Mouse (Mus musculus) kidney, postnatal 0 days (tissue): ENCODE data around the gene B3galnt2. TPM values are rescaled to one million over a fixed set of nuclear protein-coding genes. Genes with fewer than 3 reads are reported as not detected.

Experiments used
- ATAC-seq: fragments of 200-750 bp; cut with Nextera tagmentation; replicated peaks from 2 replicates; pipeline ENCODE4 v1.8.0; 2017; ENCODE audit warnings: low read depth, moderate number of reproducible peaks, moderate TSS enrichment, moderate library complexity; ENCODE audit not compliant: low FRiP score
- DNase-seq: peaks from one replicate; pipeline ENCODE4 v3.0.0-alpha.2; 2016; ENCODE audit warnings: low spot score
- H3K27ac ChIP-seq: fragments of 300-500 bp; sonication (generic); 2 replicates; pipeline ENCODE4 v1.5.1; 2014; ENCODE audit warnings: mild to moderate bottlenecking
- H3K27me3 ChIP-seq: fragments of 300-500 bp; sonication (generic); 2 replicates; pipeline ENCODE4 v1.6.1; 2014; ENCODE audit warnings: low read length, mixed read lengths; ENCODE audit not compliant: insufficient read depth
- H3K36me3 ChIP-seq: fragments of 300-500 bp; sonication (generic); 2 replicates; pipeline ENCODE4 v1.6.1; 2014; ENCODE audit warnings: low read length, mixed read lengths; ENCODE audit not compliant: insufficient read depth
- H3K4me1 ChIP-seq: fragments of 300-500 bp; sonication (generic); replicated peaks from 2 replicates; pipeline ENCODE4 v1.6.1; 2014; ENCODE audit warnings: antibody characterized with exemption, low read length, mixed read lengths; ENCODE audit not compliant: insufficient read depth
- H3K4me2 ChIP-seq: fragments of 300-500 bp; sonication (generic); 2 replicates; pipeline ENCODE4 v1.6.1; 2014; ENCODE audit warnings: mild to moderate bottlenecking, low read length, moderate library complexity, mixed read lengths
- H3K4me3 ChIP-seq: fragments of 300-500 bp; sonication (generic); replicated peaks from 2 replicates; pipeline ENCODE4 v1.5.1; 2014; ENCODE audit warnings: low read depth, low read length
- H3K9ac ChIP-seq: fragments of 300-500 bp; sonication (generic); 2 replicates; pipeline ENCODE4 v1.6.1; 2014; ENCODE audit warnings: low read depth, low read length
- H3K9me3 ChIP-seq: fragments of 300-500 bp; sonication (generic); replicated peaks from 2 replicates; pipeline ENCODE4 v1.6.1; 2016; ENCODE audit warnings: low read length, inconsistent platforms, mixed read lengths
- CTCF ChIP-seq: IDR thresholded peaks from 2 replicates; pipeline ENCODE4 v1.5.1; 2016; ENCODE audit warnings: antibody characterized with exemption, low read depth, mild to moderate bottlenecking, moderate library complexity
- WGBS: fragments of 180-500 bp; shearing (Covaris S2); extraction: QIAGEN DNeasy Blood & Tissue Kit; methylation state at CpG from one replicate; pipeline ENCODE4 v1.1.7; 2014; 5-methylcytosine and 5-hydroxymethylcytosine counted together
- polyA plus RNA-seq: library from polyadenylated mRNA; unstranded; fragments of >200 nt; fragmentation: Nextera tagmentation; extraction: Ambion mirVana; gene quantifications from 2 replicates; pipeline ENCODE4 v1.2.1, GENCODE M21; 2015

B3galnt2 gene
- polyA plus RNA-seq, 1 experiment from 2014 or later, result 22.5 TPM

DNA sequence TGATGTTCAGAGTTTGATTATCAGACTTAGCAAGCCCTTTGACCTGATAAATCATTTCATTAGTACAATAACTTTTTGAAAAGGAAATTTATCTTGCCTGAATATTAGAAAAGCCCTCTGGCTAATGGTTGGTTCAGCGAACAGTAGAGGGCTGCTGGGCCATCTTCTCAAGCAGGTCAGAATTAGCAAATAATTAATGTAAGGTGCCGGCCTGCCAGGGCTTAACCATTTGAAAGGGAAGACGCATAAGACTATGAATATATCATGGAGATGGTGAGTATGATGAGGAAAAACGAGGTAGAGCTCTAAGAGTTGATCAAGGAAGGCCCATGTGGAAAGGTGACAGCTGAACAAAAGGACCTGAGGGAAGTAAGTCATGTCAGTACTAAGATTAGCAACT lies 2.4 kb downstream of the B3galnt2 start:
- Histone ChIP-seq H3K36me3 (no peaks in the 10 kb centered on the region), H3K9me3 (no peaks in the 10 kb centered on the region), H3K4me2 (no peak overlapping the region), H3K27me3 (no peaks in the 10 kb centered on the region), H3K4me1 (0 out of 2 replicates have a peak, but pooled peaks cover 7% of the 10 kb centered on the region), H3K9ac (no peak overlapping the region), H3K4me3 (no peak overlapping the region), H3K27ac (no peak overlapping the region)
- no peak for TF ChIP-seq CTCF
- ATAC-seq (no peak), DNase-seq (no peak)
- WGBS, result 56% methylated on average over 4 of the region's 4 CpGs

DNA sequence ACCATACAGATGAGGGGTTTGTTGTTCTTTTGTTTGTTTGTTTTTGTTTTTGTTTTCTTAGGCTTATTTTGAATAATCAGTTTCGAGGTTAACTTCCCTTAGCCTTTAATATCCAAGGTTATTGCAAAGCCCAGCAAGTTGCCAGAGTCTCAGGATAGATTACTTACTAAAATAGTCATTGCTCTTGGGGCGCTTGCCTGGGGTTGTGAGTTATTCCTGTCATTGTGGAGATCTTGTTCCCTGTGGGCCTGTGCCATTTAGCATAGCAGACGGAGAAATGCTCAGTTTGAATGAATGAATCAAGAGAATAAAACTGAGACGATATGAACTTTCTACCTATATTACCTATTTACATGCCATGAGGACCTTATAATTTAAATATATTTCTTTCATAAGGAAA lies 5.9 kb downstream of the B3galnt2 start:
- no peak for TF ChIP-seq CTCF
- Histone ChIP-seq H3K4me1 (0 out of 2 replicates have a peak, but pooled peaks cover 7% of the 10 kb centered on the region), H3K36me3 (no peaks in the 10 kb centered on the region), H3K27me3 (no peaks in the 10 kb centered on the region), H3K9ac (no peak overlapping the region), H3K4me2 (no peak overlapping the region), H3K9me3 (no peaks in the 10 kb centered on the region), H3K4me3 (no peak overlapping the region), H3K27ac (no peak overlapping the region)
- ATAC-seq (no peak), DNase-seq (no peak)
- WGBS, result 88% methylated on average over 4 of the region's 4 CpGs

- H3K4me1 ChIP-seq, result 0 out of 2 replicates have a peak, but pooled peaks cover 4% of the 10 kb centered on the region
- H3K36me3 ChIP-seq, result no peaks in the 10 kb centered on the region
- no peak overlapping the region for H3K9ac ChIP-seq
- H3K27me3 ChIP-seq, result no peaks in the 10 kb centered on the region
- no peak for DNase-seq
- no peak for TF ChIP-seq CTCF
- no peak overlapping the region for H3K27ac ChIP-seq
- WGBS, result 82% methylated on average over 4 of the region's 4 CpGs
- ATAC-seq, result no peak
- no peak overlapping the region for H3K4me3 ChIP-seq
- no peak overlapping the region for H3K4me2 ChIP-seq
- no peaks in the 10 kb centered on the region for H3K9me3 ChIP-seq
These were observed 6.8 kb downstream of the B3galnt2 start for GRCm38 (mm10) chr13:13961046-13961445.

DNA sequence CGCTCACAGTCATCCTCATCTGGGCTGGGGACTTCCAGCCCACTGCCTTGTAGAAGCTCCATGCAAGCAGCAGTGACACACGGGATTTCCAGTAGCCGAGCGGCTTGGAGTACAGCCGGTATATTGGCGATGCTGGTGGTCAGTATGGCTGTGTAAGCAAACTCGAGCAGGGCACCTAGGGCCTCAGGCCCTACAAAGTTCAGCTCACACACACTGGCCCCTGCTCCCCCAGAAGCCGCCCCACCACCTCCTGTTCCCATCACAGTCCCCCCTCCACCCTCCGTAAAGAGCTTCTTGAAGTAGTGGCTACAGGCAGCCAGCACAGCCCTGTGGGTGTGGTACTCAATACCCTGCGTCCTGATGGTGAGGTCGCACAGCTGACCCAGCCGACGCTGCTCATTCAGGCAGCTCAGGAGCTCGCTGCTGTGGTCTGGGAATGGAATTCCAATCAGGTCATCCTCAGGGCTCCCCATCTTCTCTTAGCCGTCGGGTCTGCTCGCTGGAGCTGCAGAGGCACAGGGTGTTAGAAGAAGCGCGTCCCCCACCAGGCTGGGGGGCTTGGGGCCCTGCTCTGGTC lies 11.2 kb downstream of the B3galnt2 start:
- Histone ChIP-seq H3K27ac (no peak overlapping the region), H3K4me2 (no peak overlapping the region), H3K27me3 (no peaks in the 10 kb centered on the region), H3K9ac (no peak overlapping the region), H3K4me1 (no peaks in the 10 kb centered on the region), H3K36me3 (peaks cover 4% of the 10 kb centered on the region; the same call in 1 of the 2 replicates), H3K9me3 (no peaks in the 10 kb centered on the region), H3K4me3 (no peak overlapping the region)
- ATAC-seq (peak; percentile 29; the same call in 1 of the 2 replicates), DNase-seq (no peak)
- 56% methylated on average over 19 of the region's 19 CpGs for WGBS
- TF ChIP-seq CTCF, result no peak

DNA sequence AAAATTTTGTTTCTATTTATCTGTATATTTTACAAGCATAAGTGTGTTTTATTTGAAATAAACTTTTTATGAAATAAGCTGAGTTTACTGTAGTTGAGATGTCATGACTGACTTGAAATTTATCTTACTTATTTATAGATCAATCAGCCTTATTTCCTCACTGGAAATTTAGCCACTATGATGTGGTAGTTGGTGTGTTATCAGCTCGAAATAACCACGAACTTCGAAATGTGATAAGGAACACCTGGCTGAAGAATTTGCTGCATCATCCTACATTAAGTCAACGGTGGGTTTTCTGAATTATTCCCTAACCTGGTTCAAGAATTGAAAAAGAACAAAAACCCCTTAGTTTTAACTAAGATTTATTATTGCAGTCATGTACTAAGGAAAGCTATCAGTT lies 11.9 kb downstream of the B3galnt2 start:
- H3K4me2 ChIP-seq, result no peak overlapping the region
- no peak for DNase-seq
- 58% methylated on average over 4 of the region's 4 CpGs for WGBS
- no peak for TF ChIP-seq CTCF
- no peak overlapping the region for H3K9ac ChIP-seq
- no peaks in the 10 kb centered on the region for H3K4me1 ChIP-seq
- no peak overlapping the region for H3K27ac ChIP-seq
- no peaks in the 10 kb centered on the region for H3K9me3 ChIP-seq
- H3K27me3 ChIP-seq, result no peaks in the 10 kb centered on the region
- no peak for ATAC-seq
- H3K36me3 ChIP-seq, result peaks cover 4% of the 10 kb centered on the region; the same call in 1 of the 2 replicates
- no peak overlapping the region for H3K4me3 ChIP-seq

DNA sequence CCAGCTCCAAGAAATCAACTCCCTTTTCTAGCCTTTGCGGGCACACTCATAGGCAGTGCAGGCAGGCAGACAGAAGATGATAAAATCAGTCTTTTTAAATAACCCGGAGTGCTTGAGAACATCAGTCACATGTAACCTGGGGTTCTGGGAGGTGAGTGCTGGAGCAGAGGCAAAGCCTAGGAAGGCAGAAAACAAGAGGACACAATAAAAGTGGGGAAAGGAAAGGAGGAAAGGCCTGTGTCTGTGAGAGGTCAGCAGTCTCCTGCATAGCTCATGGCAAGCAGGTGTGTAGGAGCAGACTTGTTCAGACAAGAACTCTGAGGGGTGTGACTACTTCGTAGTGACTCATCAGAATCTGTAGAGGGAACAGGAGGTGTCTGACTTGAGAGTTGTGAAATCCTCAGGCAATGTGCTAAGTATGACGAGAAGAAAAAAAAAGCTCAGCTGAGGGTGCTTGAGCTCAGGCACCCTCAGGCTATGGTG lies 14.4 kb downstream of the B3galnt2 start:
- WGBS, result 77% methylated on average over 4 of the region's 4 CpGs
- no peak for TF ChIP-seq CTCF
- Histone ChIP-seq H3K4me1 (no peaks in the 10 kb centered on the region), H3K9ac (no peak overlapping the region), H3K27ac (no peak overlapping the region), H3K4me3 (no peak overlapping the region), H3K4me2 (no peak overlapping the region), H3K27me3 (no peaks in the 10 kb centered on the region), H3K36me3 (peaks cover 4% of the 10 kb centered on the region; the same call in 1 of the 2 replicates), H3K9me3 (no peaks in the 10 kb centered on the region)
- ATAC-seq, result peak; percentile 82
- DNase-seq, result peak; percentile 5
